Mouse (Mus musculus): ENCODE results near the gene Nat8. TPM values are rescaled to one million over a fixed set of nuclear protein-coding genes. Genes with fewer than 3 reads are reported as not detected.
"Not testable (repeated sequence)": the region's sequence is repeated elsewhere in the genome, so short reads cannot be mapped to it uniquely, and the experiment has no call there.

Gene Nat8
- polyA plus RNA-seq (2012; rRNA removed) (0.10 TPM in 1 of 2 replicates, not detected in the other), polyA plus RNA-seq (2014; fragmentation: Nextera tagmentation; extraction: Ambion mirVana) (0.18 TPM in 1 of 2 replicates, not detected in the other)

DNA sequence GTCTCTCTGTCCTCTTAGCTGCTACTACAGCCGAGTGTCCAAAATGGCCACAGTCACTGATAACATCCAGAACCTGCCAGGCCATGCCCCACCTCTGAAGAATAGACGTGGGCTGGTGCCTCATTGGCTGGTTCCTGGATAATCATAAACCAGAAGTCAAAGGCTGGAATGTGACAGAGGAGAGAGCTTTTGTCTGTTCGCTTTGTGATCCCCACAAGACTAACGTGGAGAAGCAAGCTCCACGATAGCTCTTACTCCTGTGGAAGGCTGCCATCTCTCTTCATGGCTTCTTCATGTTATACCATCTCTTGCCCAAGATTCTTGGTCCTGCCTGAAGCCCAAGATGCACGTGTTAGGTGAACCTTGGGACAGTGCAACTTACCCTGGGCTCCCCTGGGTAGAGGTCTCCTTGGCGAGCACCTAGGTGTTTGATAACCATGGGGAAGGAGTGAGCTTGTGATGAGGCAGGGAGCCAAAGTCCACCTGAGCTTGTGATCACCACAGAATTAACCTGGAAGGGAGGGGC is at the start of gene Nat8:
Nat8 (minus strand) TSS at position 287 of the 526 bp plus-strand sequence.
- Histone ChIP-seq H3K9ac (ENCODE audit: low read depth, low read length, severe bottlenecking) (no peak within 1 kb of the TSS), H3K4me2 (replicated peaks; ENCODE audit: low read depth, low read length, severe bottlenecking) (no peak within 1 kb of the TSS), H3K4me3 (replicated peaks; ENCODE audit: low read length) (no peak within 1 kb of the TSS), H3K36me3 (ENCODE audit: control insufficient read depth, insufficient read depth, low read length) (no peaks in the 10 kb centered on the region), H3K4me1 (ENCODE audit: control insufficient read depth, insufficient read depth, low read length) (no peaks in the 10 kb centered on the region), H3K27me3 (ENCODE audit: control insufficient read depth, insufficient read depth, low read length) (no peaks in the 10 kb centered on the region), H3K27ac (replicated peaks; ENCODE audit: low read depth, low read length) (no peak within 1 kb of the TSS), H3K9me3 (ENCODE audit: control insufficient read depth, low read length) (no peaks in the 10 kb centered on the region)
- DNase-seq (ENCODE audit: low spot score) (no peak), ATAC-seq (ENCODE audit: low FRiP score, low read depth) (no peak)
- TF ChIP-seq POLR2A (IDR thresholded peaks at IDR 0.05; ENCODE audit: borderline replicate concordance, extremely low read depth, insufficient read depth, insufficient read length), result no peak
- WGBS, result 76% methylated on average over 7 of the region's 7 CpGs

DNA sequence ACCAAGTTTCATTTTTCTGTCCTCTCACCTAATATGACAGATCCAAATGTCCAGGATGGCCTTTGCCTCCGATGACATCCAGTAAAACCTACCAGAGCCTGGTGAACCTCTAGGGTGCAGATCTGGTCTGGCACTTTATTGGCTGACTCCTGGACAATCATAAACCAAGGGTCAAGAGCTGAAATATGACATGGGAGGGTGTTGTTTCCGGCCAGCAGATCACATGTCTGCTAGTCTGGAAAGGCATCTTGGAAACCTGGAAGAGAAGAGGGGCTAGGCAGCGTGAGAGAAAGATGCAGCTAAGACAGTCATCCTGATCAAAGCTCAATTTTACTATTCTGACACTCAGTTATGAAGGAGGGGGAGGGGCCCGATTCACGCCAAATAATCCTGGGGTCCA is 37.1 kb upstream of the Nat8 start, which contains the start of gene Nat8f2:
Nat8f2 (minus strand) TSS at position 153 of the 400 bp plus-strand sequence.
- not testable (repeated sequence) for ATAC-seq (ENCODE audit: low FRiP score, low read depth); H3K4me1 ChIP-seq (ENCODE audit: control insufficient read depth, insufficient read depth, low read length); H3K36me3 ChIP-seq (ENCODE audit: control insufficient read depth, insufficient read depth, low read length); H3K4me2 ChIP-seq (replicated peaks; ENCODE audit: low read depth, low read length, severe bottlenecking); DNase-seq (ENCODE audit: low spot score); H3K9me3 ChIP-seq (ENCODE audit: control insufficient read depth, low read length); H3K4me3 ChIP-seq (replicated peaks; ENCODE audit: low read length); H3K27me3 ChIP-seq (ENCODE audit: control insufficient read depth, insufficient read depth, low read length); H3K9ac ChIP-seq (ENCODE audit: low read depth, low read length, severe bottlenecking); H3K27ac ChIP-seq (replicated peaks; ENCODE audit: low read depth, low read length)
- WGBS, result 73% methylated on average over 5 of the region's 5 CpGs

DNA sequence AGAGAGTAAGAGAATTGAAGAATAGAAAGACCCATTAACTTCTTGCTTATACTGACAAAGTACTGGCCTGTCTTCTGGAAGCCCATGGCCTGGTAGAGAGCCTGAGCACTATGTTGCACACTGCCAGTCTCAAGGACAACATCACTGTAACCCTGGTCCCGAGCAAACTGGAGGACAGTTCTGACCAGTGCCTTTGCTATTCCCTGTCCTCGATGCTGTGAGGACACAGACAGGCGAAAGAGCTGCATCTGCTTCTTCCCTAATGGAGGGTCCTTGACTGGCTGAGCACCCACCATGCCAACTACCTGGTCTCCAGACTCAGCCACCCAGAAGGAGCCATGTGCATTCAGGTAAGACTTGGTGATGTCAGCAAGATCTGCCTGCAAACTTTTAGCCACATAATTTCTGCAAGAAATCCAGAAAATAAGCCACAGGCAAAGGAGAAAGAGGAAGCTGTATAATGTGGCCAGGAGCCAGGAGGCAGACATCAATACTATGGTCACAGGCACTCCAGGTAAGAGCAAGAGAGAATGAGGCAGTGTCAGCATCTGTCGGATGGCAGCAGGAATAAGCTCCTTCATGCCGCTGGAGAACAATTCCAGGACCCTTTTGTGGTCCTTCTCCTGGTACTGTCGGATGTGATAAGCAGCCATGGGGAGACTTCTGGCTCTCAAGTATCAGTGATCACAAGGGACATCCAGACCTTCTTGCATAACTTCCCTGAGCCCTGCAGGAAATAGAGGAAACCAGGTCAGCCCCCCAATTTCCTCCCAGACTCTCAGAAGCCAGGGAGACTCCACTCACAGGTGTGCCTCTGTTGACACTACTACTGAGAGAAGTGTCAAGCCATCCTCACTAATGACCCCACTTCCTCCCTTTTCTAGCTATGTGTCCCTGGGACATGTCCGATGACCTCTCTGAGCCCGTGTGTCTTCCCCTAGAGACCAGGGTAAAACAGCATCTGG is 36.1 kb upstream of the Nat8 start:
- DNase-seq (ENCODE audit: low spot score), result no peak
- no peaks in the 10 kb centered on the region for H3K27me3 ChIP-seq (ENCODE audit: control insufficient read depth, insufficient read depth, low read length)
- H3K4me2 ChIP-seq (replicated peaks; ENCODE audit: low read depth, low read length, severe bottlenecking), result no peak overlapping the region
- 77% methylated on average over 8 of the region's 8 CpGs for WGBS
- H3K9ac ChIP-seq (ENCODE audit: low read depth, low read length, severe bottlenecking), result no peak overlapping the region
- H3K27ac ChIP-seq (replicated peaks; ENCODE audit: low read depth, low read length), result no peak overlapping the region
- ATAC-seq (ENCODE audit: low FRiP score, low read depth), result no peak
- no peak overlapping the region for H3K4me3 ChIP-seq (replicated peaks; ENCODE audit: low read length)
- no peaks in the 10 kb centered on the region for H3K36me3 ChIP-seq (ENCODE audit: control insufficient read depth, insufficient read depth, low read length)
- no peaks in the 10 kb centered on the region for H3K9me3 ChIP-seq (ENCODE audit: control insufficient read depth, low read length)
- no peak for TF ChIP-seq POLR2A (IDR thresholded peaks at IDR 0.05; ENCODE audit: borderline replicate concordance, extremely low read depth, insufficient read depth, insufficient read length)
- H3K4me1 ChIP-seq (ENCODE audit: control insufficient read depth, insufficient read depth, low read length), result no peaks in the 10 kb centered on the region

DNA sequence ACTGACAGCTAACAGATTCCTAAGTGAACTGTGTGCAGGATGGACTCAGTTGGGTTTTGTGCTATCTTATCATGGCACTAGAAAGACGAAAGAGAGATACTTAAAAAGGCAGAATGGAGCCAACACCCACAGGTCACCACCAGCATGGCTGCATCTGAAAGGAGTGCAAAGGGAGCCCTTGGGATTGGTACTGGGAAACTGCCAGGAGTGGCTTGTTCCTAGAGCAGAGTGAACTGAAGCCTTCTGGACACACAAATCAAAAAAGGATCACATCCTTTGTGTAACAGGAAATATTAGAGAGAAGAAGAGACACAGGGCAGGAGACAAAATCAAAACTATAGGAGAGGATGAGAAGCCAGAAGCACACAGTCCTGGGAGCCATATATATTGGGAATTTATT is 35.1 kb upstream of the Nat8 start:
- H3K36me3 ChIP-seq (ENCODE audit: control insufficient read depth, insufficient read depth, low read length); H3K4me1 ChIP-seq (ENCODE audit: control insufficient read depth, insufficient read depth, low read length); H3K9me3 ChIP-seq (ENCODE audit: control insufficient read depth, low read length); H3K4me3 ChIP-seq (replicated peaks; ENCODE audit: low read length); ATAC-seq (ENCODE audit: low FRiP score, low read depth); H3K9ac ChIP-seq (ENCODE audit: low read depth, low read length, severe bottlenecking); DNase-seq (ENCODE audit: low spot score); H3K27me3 ChIP-seq (ENCODE audit: control insufficient read depth, insufficient read depth, low read length); H3K27ac ChIP-seq (replicated peaks; ENCODE audit: low read depth, low read length); H3K4me2 ChIP-seq (replicated peaks; ENCODE audit: low read depth, low read length, severe bottlenecking): not testable (repeated sequence)
- 84% methylated on average over 1 of the region's 1 CpGs for WGBS

DNA sequence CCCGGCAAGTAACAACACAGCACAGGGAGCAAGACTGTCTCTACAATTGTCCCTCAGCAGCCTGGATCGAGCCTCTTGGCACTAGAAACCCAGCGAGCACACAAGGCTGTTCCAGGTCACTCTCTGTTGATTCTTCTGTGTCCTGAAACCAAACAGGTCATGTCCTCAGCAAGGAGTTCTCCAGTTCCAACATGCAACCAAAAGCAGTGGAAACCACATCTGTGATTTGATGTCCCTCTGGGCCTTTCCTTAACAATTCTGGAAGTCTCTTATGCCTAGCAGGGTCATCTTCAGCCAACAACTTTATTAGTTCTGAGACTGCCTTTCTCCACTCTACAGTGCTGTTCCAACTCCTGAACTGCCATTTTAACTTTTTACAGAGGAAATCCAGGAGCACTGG is 34.3 kb upstream of the Nat8 start:
- ATAC-seq (ENCODE audit: low FRiP score, low read depth); H3K4me1 ChIP-seq (ENCODE audit: control insufficient read depth, insufficient read depth, low read length); H3K36me3 ChIP-seq (ENCODE audit: control insufficient read depth, insufficient read depth, low read length); H3K9ac ChIP-seq (ENCODE audit: low read depth, low read length, severe bottlenecking); H3K27ac ChIP-seq (replicated peaks; ENCODE audit: low read depth, low read length); H3K9me3 ChIP-seq (ENCODE audit: control insufficient read depth, low read length); H3K4me3 ChIP-seq (replicated peaks; ENCODE audit: low read length); H3K27me3 ChIP-seq (ENCODE audit: control insufficient read depth, insufficient read depth, low read length); DNase-seq (ENCODE audit: low spot score); H3K4me2 ChIP-seq (replicated peaks; ENCODE audit: low read depth, low read length, severe bottlenecking): not testable (repeated sequence)
- WGBS, result 85% methylated on average over 3 of the region's 3 CpGs

DNA sequence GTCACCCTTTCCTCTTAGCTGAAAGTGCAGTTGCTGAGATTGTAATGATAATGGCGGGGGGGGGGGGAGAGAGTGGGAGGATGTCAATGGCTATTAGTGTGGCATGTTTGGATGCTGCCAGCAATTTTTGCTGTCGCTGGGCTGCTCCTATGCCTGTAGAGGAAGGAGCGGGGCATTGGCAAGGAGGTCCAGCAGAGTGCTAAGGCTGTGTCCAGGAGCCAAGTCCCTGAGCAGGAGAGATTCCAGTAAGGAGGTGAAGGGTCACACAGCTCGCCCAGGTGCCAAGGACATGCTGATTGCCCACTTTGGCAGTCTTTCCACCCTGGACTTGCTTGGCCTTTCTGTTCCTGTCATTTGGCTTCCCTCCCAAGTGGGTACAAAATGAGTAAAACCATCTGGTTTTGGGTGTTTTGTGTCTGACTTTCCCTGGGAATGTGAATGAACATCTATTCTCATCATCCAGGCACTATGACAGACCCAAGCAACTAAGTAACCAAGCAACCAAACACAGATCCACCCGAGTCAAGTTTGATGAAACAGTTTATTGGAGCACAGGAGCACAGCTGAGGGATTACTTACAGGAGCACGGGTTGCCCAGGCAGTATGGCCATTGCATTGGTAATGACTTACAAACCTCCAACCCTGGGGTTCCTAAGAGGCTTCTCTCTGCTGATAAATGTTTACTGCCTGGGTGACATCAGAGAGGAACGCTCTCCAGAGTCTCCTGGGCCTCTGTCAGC is 33.2 kb upstream of the Nat8 start:
- H3K27ac ChIP-seq (replicated peaks; ENCODE audit: low read depth, low read length); H3K4me3 ChIP-seq (replicated peaks; ENCODE audit: low read length); H3K4me1 ChIP-seq (ENCODE audit: control insufficient read depth, insufficient read depth, low read length); ATAC-seq (ENCODE audit: low FRiP score, low read depth); H3K4me2 ChIP-seq (replicated peaks; ENCODE audit: low read depth, low read length, severe bottlenecking); H3K36me3 ChIP-seq (ENCODE audit: control insufficient read depth, insufficient read depth, low read length); H3K9me3 ChIP-seq (ENCODE audit: control insufficient read depth, low read length); H3K27me3 ChIP-seq (ENCODE audit: control insufficient read depth, insufficient read depth, low read length); H3K9ac ChIP-seq (ENCODE audit: low read depth, low read length, severe bottlenecking); DNase-seq (ENCODE audit: low spot score): not testable (repeated sequence)
- WGBS, result 69% methylated on average over 4 of the region's 7 CpGs
